Mouse (Mus musculus) cerebellum, postnatal 25 days (tissue): Measurements from ENCODE around the gene Gm6993.

ENCODE experiments used
- DNase-seq, 2 experiments: peaks; one replicate each; pipeline ENCODE4 v3.0.0; 2021; ENCODE audit warnings: mixed read lengths in 2 of 2

Gm6993 gene

DNA sequence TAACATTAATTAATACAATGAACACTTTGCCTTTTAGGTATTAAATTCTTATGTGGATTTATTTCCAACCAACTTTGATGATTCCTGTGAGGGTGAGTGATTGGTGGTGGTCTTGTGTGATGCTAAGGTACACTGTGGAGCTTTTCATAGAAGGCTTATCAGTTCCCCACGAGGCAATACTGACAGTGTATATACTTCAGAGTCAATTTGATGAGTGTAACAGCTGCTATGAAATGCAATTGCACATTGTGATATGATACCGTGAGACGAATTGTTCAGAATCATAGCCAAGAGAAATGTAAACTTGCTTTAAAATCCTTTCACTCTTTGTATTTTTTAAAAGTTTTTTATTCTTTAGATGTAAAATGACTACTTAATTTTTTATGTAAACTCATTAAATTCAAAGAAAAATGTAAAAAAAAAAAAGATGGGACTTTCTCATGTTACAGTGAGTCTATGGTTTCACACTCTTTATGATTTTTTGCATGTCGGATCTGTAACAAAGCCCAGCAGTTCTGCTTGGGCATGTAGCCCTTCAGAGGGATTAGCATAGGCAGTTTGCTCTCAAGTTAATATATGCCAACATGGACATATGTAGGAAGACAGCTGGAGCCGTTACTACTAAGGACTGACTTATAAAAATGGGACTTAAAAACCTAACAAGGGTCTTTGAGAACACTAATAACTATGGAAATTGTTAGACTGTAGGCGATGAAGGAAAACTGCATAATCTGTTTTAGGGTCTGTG, 1.2 kb downstream of the Gm6993 start:
- no peak for DNase-seq

DNA sequence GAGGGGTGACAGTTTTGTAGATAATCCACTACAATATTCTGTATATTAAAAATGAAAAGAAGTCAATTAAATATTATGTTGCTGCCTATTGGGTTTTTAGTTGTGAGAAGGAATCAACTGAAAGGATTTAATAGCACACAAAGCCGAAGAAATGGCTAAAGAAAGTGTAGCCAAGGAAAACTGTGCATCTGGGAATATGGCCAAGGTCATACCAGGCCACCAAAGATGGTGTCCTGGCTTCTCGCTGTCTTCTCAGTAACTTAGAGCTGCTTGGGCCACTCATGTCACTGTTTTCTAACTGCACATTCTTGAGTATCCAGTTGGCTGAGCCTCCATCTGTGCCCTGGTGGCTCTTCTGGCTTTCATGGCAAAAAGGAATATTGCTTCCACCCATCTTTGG, 3.4 kb downstream of the Gm6993 start:
- DNase-seq, result no peak

DNA sequence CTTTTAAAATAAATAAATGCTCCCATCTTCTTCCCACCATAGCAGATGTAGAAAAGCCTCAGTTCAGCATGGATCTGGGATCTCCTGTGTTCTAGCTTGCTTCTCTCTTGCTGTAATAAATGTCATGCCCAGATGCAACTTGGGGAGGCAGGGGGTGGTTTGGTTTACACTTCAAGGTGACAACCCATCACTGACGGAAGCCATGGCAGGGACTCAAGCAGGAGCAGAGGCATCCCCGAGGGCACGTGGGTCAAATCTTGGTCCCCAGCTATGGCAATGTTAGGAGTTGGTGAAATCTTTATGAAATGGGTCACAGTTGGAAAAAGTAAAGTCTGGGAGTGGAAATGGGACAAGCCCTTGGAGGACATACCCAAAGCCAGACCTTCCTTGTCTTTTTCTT, 4.1 kb downstream of the Gm6993 start:
- DNase-seq, result no peak

GRCm38 (mm10) chr12:31246153-31246552, 5.6 kb downstream of the Gm6993 start:
- no peak for DNase-seq

DNA sequence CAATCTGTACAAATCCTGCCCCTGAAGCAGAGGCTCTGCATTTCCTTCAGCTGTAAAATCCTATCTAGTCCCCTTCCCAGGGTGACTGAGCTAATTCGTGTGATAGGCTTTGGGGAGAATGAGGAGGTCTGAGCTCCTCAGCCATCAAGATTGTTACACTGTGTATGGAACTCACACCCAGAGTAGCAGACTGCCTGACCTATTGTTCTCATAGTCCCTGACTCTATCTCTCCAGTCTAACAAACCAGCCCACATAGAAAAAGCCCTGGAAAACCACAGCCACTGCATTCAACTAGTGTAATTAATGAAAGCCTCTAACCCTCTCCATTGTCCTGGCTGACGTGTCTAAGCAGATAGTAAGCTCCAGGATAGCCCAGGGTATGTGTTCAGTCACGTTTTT, 6.0 kb downstream of the Gm6993 start:
- no peak for DNase-seq

DNA sequence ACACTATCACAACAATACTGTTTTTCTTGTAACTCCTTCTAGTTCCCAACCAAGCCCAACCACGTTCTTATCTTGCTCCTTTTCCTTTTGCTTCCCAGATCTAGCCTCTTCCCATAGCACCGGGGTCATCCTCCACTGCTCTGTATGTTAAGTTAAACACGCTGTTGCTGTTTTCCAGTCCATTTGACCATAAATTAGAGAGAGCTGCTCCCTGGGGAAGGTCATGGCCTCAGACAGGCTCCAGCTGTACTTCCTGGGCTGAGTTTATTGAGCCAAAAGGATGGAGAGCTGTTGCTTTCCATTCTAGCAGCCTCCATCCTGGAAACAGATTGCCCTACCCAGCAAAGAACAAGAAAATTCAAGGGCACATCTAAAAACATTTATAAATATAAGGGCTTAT, 7.6 kb downstream of the Gm6993 start:
- DNase-seq, result no peak

GRCm38 (mm10) chr12:31248681-31249080, 8.1 kb downstream of the Gm6993 start:
- DNase-seq, result no peak

- no peak for DNase-seq
Observed at GRCm38 (mm10) chr12:31252259-31252658, 11.7 kb downstream of the Gm6993 start.

DNA sequence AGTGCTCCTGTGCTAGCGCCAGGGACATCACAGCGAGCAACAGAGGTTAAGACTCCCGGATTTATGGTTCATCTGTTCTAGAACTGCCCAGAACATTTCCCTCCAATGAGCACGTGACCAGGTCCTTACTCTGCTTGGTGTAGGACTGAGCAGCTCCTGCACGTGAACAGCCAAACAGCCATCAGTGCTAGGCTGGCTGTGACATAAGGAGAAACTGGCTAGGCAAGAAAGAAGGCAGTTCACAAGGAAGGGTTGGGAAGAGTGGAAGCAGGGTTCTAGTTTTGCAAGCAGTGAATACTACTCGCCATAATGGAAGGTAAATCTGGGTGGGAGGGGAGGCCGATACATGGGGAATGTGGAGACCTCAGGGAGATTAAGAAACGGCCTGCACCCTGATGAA, 14.4 kb downstream of the Gm6993 start:
- no peak for DNase-seq

DNA sequence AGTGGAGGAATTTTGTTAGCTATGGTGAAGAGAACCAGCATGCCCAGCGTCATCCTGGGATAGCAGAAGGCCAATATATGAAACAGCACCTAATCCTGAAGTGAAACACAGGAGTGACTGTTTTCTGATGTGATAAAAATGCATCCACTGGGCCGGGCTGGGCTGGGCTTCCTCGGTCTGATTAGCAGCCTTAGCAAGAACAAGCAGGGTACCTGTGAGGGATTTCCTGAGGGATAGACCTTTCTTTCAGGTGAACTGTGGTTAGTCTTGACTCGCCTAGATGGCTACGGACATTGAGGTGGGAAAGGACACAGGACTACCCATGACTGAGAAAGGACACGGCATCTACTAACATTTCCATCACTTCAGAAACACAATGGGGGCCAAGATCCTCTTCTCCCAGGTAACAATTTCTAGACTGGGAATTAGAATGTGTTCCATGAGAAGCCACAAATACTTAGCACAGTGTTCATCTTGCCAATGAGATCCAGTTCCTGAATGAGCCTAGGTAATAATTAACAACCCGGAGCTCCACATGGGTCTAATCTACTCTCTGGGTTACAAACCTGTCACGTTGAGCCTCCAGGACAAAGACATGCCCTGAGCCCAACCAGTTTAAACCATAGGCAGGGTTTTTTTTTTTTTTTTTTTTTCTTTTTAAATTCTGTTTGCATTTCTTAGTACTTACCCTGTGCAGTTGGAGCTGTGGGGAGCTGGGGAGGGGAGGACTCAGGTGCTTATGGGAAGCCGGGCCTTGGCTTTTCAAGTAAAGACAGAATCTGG, 15.7 kb downstream of the Gm6993 start:
- no peak for DNase-seq

DNA sequence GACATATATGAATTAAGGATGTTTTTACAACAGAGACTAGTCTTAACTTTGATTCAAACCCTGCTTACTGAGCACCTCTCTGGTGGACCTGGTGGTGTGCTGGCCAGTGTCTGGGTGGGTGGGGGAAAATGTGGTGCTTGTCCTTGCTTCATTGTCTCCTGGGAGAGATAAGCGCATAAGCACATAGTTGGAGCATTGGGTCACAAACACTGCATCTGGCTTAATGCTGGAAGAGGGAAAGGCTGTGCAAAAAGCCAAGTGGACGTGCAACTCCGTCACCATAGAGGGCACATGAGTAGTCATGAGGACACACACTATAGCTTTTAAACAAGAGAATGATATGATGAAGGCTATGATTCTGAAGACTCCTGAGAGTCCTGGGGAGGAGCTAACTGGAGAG, 21.3 kb downstream of the Gm6993 start:
- no peak for DNase-seq

- DNase-seq, result no peak
Observed at GRCm38 (mm10) chr12:31263921-31264320, 23.4 kb downstream of the Gm6993 start.

DNA sequence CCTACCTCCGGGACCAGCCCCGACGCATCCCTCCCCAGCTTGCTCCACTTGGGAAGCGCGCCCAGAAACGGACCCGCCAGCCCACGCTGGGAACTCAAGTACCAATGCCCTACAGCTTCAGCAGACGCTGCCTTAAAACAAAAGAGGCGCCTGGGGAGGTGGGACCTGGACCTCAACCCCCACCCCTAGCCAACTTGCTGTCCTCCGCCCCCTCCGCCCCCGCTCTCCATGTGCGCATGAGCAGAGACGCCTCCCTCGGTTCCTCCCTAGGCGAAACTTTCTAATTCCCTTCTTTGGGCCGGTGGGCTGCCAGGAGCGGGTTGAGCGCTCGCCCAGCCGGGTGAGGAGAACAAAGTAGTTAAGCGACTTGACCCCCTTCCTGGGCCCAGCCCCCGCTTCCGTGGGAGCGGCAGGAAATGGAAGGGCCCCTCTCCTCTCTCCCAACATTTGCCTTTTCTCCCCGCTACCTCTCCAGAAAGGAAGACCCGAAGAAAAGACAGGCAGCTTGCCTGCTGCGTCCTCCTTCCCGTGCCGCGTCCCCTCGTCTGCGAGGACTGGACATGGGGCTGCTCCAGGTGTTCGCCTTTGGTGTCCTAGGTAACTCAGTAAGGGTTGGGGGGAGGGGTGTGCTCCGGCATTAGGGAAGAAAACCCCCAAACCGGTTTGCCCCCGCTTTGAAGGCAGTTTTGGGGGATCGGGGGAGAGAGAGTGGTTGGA, 24.6 kb downstream of the Gm6993 start, which contains the start of gene Lamb1:
TSS of gene Lamb1 (plus strand) at position 230 of the 717 bp plus-strand sequence.
- DNase-seq, result peak; percentile 11 to 33

DNA sequence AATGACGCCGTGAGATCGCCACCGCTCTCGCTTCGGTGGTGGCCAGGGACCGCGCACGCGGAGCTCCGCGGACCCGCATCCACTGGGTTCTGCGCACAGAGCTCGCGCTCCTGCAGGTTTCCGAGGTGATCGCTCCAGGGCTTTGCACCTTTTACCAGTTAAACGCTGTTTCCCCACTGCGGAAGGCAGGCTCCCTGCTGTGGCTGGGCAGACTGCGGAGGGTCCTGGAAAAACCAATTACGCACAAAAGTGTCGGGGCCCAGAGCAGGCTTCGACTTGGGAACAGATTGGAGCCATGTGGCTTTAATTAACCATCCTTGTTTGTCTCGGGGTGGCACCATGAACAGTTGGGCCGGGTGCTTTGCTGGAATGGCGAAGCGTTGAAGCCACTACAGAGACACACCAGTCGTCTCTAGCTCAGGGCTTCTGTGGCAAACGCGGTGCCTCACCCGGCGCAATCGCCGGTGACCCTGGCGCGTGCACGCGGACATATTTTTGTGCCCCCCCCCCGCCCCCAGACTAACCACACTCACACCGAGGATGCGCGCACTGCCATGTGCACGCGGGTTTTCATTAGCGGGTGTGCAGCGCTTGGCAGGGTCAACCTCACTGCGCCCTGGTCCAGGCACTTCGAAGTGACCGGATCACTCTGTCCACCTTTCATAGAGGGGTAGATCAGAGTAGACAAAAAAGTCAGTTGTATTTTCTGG, 25.3 kb downstream of the Gm6993 start:
- peak; percentile 20 to 22 for DNase-seq

- no peak for DNase-seq
Observed at GRCm38 (mm10) chr12:31266686-31267085, 26.1 kb downstream of the Gm6993 start.

DNA sequence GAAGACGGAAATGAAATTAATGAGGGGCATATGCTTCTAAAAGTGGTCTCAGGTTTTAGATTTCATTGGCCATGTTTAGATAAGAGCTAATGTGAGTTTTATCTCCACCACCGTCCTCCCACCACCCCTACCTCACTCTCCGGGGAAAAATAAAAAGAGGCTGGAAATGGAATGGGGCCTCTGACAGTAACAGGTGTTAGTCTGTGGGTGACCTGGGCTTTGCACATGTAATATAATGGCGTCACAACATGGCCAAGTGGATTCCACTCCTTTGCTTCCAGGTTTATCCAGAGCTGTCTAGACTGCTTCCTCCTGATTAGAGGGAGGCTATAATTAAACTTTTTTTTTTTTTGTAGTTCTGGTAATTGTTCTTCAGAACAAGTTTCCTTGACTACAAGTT, 26.8 kb downstream of the Gm6993 start:
- no peak for DNase-seq

GRCm38 (mm10) chr12:31268315-31268714, 27.7 kb downstream of the Gm6993 start:
- DNase-seq, result no peak

DNA sequence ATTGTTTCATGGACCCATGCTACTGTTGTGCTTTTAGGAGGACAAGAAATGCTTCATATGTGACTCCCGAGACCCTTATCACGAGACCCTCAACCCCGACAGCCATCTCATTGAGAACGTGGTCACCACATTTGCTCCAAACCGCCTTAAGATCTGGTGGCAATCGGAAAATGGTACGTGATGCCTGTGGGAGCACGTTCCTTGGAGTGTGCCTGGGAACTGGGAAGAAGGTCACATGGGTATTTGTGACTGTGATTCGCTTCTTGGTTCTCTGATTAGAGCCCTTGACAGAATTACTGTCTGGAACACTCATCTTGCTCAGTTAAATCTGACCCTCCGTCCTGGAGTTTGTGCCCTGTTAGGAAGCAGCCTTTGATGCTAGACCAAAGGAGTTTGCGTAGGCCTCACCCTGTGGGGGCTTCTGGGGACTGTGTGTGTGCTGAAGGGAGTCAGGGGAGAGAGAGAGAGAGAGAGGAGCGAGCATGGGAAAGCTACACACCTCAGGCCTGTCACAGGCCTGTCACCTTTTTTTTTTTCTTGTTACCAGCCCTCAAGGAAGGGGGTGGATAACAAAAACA, 28.5 kb downstream of the Gm6993 start:
- no peak for DNase-seq

DNA sequence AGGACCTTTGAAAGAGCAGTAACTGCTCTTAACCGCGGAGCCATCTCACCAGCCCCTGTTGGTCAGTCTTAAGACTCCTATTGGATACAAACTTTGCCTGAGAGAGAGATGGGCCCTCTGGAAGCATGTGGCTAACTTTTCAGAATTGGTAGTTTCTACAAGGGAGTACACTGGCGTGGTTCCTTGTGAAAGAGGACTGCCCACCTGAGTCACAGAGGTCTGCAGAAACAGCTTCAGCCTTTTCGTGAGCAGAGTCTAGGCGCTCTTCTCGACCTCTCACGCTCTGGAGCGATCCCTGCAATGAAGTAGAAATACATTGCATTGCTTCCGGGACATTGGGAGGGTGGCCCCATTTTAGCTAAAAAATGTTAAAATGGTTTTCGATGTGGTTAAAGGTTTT, 29.8 kb downstream of the Gm6993 start:
- DNase-seq, result no peak

GRCm38 (mm10) chr12:31270776-31271175, 30.2 kb downstream of the Gm6993 start:
- no peak for DNase-seq

GRCm38 (mm10) chr12:31271361-31272011, 30.9 kb downstream of the Gm6993 start:
- DNase-seq, result no peak
